Mouse (Mus musculus): Measurements from ENCODE around the gene Dynlt1a. TPM values are rescaled to one million over a fixed set of nuclear protein-coding genes. Genes with fewer than 3 reads are reported as not detected.
"Not testable (repeated sequence)": the region's sequence is repeated elsewhere in the genome, so short reads cannot be mapped to it uniquely, and the experiment has no call there.

Gene Dynlt1a
- polyA plus RNA-seq, 1 experiment from 2014 or later: 10.4 TPM

GRCm38 (mm10) chr17:6314493-6314892 lies 2.8 kb downstream of the Dynlt1a start:
- not testable (repeated sequence) for H3K4me2 ChIP-seq; H3K9me3 ChIP-seq (replicated peaks); H3K36me3 ChIP-seq; H3K9ac ChIP-seq; H3K27ac ChIP-seq; H3K4me1 ChIP-seq (replicated peaks); ATAC-seq (replicated peaks; ENCODE audit: insufficient number of reproducible peaks, insufficient read depth, low FRiP score, low read depth); H3K4me3 ChIP-seq; H3K27me3 ChIP-seq
- WGBS: 81% methylated on average over 2 of the region's 3 CpGs

- not testable (repeated sequence) for H3K36me3 ChIP-seq; H3K9me3 ChIP-seq (replicated peaks); H3K4me1 ChIP-seq (replicated peaks); H3K4me3 ChIP-seq; H3K27me3 ChIP-seq; H3K27ac ChIP-seq; H3K9ac ChIP-seq; H3K4me2 ChIP-seq; ATAC-seq (replicated peaks; ENCODE audit: insufficient number of reproducible peaks, insufficient read depth, low FRiP score, low read depth)
- 63% methylated on average over 3 of the region's 3 CpGs for WGBS
Observed at GRCm38 (mm10) chr17:6312755-6313154, 4.5 kb downstream of the Dynlt1a start.

- not testable (repeated sequence) for H3K4me3 ChIP-seq; H3K9ac ChIP-seq; H3K9me3 ChIP-seq (replicated peaks); ATAC-seq (replicated peaks; ENCODE audit: insufficient number of reproducible peaks, insufficient read depth, low FRiP score, low read depth); H3K27ac ChIP-seq; H3K4me1 ChIP-seq (replicated peaks); H3K27me3 ChIP-seq; H3K36me3 ChIP-seq; H3K4me2 ChIP-seq
- 87% methylated on average over 7 of the region's 7 CpGs for WGBS
Observed at GRCm38 (mm10) chr17:6311716-6312115, 5.6 kb downstream of the Dynlt1a start.

- not testable (repeated sequence) for H3K4me2 ChIP-seq; H3K36me3 ChIP-seq; H3K4me3 ChIP-seq; ATAC-seq (replicated peaks; ENCODE audit: insufficient number of reproducible peaks, insufficient read depth, low FRiP score, low read depth); H3K4me1 ChIP-seq (replicated peaks); H3K9ac ChIP-seq; H3K27me3 ChIP-seq; H3K9me3 ChIP-seq (replicated peaks); H3K27ac ChIP-seq
- WGBS: 94% methylated on average over 11 of the region's 13 CpGs
Observed at GRCm38 (mm10) chr17:6306503-6306902, 10.8 kb downstream of the Dynlt1a start.

GRCm38 (mm10) chr17:6305656-6306270 lies 11.5 kb downstream of the Dynlt1a start:
- not testable (repeated sequence) for H3K9me3 ChIP-seq (replicated peaks); H3K36me3 ChIP-seq; H3K27ac ChIP-seq; H3K4me3 ChIP-seq; H3K9ac ChIP-seq; H3K27me3 ChIP-seq; H3K4me1 ChIP-seq (replicated peaks); ATAC-seq (replicated peaks; ENCODE audit: insufficient number of reproducible peaks, insufficient read depth, low FRiP score, low read depth); H3K4me2 ChIP-seq
- 91% methylated on average over 12 of the region's 12 CpGs for WGBS

- WGBS: 85% methylated on average over 5 of the region's 6 CpGs
- H3K4me3 ChIP-seq; H3K27me3 ChIP-seq; H3K36me3 ChIP-seq; H3K4me2 ChIP-seq; H3K9me3 ChIP-seq (replicated peaks); H3K4me1 ChIP-seq (replicated peaks); H3K9ac ChIP-seq; H3K27ac ChIP-seq; ATAC-seq (replicated peaks; ENCODE audit: insufficient number of reproducible peaks, insufficient read depth, low FRiP score, low read depth): not testable (repeated sequence)
Observed at GRCm38 (mm10) chr17:6304891-6305290, 12.4 kb downstream of the Dynlt1a start.

- H3K4me1 ChIP-seq (replicated peaks); H3K4me3 ChIP-seq; H3K27ac ChIP-seq; H3K9ac ChIP-seq; H3K4me2 ChIP-seq; H3K27me3 ChIP-seq; H3K36me3 ChIP-seq; H3K9me3 ChIP-seq (replicated peaks); ATAC-seq (replicated peaks; ENCODE audit: insufficient number of reproducible peaks, insufficient read depth, low FRiP score, low read depth): not testable (repeated sequence)
- 63% methylated on average over 6 of the region's 12 CpGs for WGBS
Observed at GRCm38 (mm10) chr17:6300190-6300863, 17.0 kb downstream of the Dynlt1a start.

- H3K9ac ChIP-seq; H3K4me2 ChIP-seq; H3K27ac ChIP-seq; ATAC-seq (replicated peaks; ENCODE audit: insufficient number of reproducible peaks, insufficient read depth, low FRiP score, low read depth); H3K27me3 ChIP-seq; H3K4me3 ChIP-seq; H3K36me3 ChIP-seq; H3K9me3 ChIP-seq (replicated peaks); H3K4me1 ChIP-seq (replicated peaks): not testable (repeated sequence)
- 82% methylated on average over 9 of the region's 15 CpGs for WGBS
Observed at GRCm38 (mm10) chr17:6297060-6297795, 20.1 kb downstream of the Dynlt1a start.

GRCm38 (mm10) chr17:6293882-6294281 lies 23.4 kb downstream of the Dynlt1a start:
- WGBS: no CpG with 5 or more reads among the region's 5 CpGs
- not testable (repeated sequence) for H3K36me3 ChIP-seq; H3K9ac ChIP-seq; H3K9me3 ChIP-seq (replicated peaks); H3K4me3 ChIP-seq; H3K27ac ChIP-seq; ATAC-seq (replicated peaks; ENCODE audit: insufficient number of reproducible peaks, insufficient read depth, low FRiP score, low read depth); H3K27me3 ChIP-seq; H3K4me1 ChIP-seq (replicated peaks); H3K4me2 ChIP-seq

GRCm38 (mm10) chr17:6289045-6289444 lies 28.3 kb downstream of the Dynlt1a start:
- H3K27ac ChIP-seq; H3K9me3 ChIP-seq (replicated peaks); H3K9ac ChIP-seq; H3K4me3 ChIP-seq; ATAC-seq (replicated peaks; ENCODE audit: insufficient number of reproducible peaks, insufficient read depth, low FRiP score, low read depth); H3K36me3 ChIP-seq; H3K27me3 ChIP-seq; H3K4me2 ChIP-seq; H3K4me1 ChIP-seq (replicated peaks): not testable (repeated sequence)
- 94% methylated on average over 12 of the region's 12 CpGs for WGBS

GRCm38 (mm10) chr17:6286169-6286568 lies 31.1 kb downstream of the Dynlt1a start:
- not testable (repeated sequence) for H3K4me3 ChIP-seq; H3K27ac ChIP-seq; H3K27me3 ChIP-seq; H3K36me3 ChIP-seq; H3K4me1 ChIP-seq (replicated peaks); H3K4me2 ChIP-seq; H3K9ac ChIP-seq; ATAC-seq (replicated peaks; ENCODE audit: insufficient number of reproducible peaks, insufficient read depth, low FRiP score, low read depth); H3K9me3 ChIP-seq (replicated peaks)
- WGBS: 92% methylated on average over 5 of the region's 5 CpGs

- WGBS: 92% methylated on average over 8 of the region's 10 CpGs
- H3K4me3 ChIP-seq; H3K4me1 ChIP-seq (replicated peaks); H3K27me3 ChIP-seq; H3K9ac ChIP-seq; H3K9me3 ChIP-seq (replicated peaks); H3K4me2 ChIP-seq; H3K36me3 ChIP-seq; H3K27ac ChIP-seq; ATAC-seq (replicated peaks; ENCODE audit: insufficient number of reproducible peaks, insufficient read depth, low FRiP score, low read depth): not testable (repeated sequence)
Observed at GRCm38 (mm10) chr17:6283137-6283536, 34.2 kb downstream of the Dynlt1a start.
